Comparison of ENCODE assay signal across 10 mouse cellular contexts in the genomic region with DNA sequence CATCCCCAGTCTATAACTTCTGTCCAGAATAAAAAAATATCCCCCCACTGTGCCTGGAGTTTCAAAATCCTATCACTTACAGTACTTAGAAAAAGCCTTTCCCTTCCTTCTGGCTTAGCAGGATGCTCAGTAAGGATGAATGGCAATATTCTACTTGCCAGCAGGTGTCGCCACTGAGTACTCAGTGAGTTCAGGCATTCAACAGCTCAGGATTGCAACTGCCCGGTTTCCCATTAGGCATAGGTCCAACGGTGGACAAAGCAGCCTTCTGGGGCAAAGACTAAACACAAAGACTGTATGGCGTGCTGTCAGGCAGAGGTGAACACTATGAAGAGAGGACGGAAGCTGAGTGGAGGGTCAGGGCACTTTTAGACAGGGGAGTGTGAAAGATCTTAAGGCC.
DNase-seq lines count a peak whose midpoint lies in the region; ATAC-seq lines count a peak whose summit lies in the region.
"Had no signal": no experiment of that assay in that cellular context is flagged by ENCODE, and none has a peak within 500 bp of the region (broad histone marks: within the 10 kb centered on the region; RNA-seq: fewer than 3 reads in every experiment).

No protein-coding gene starts in this region.

- no peaks in the 10 kb centered on the region for H3K36me3 ChIP-seq in kidney, embryonic 14.5 days (ENCODE audit: control insufficient read depth, insufficient read depth, low read length)
- no peaks in the 10 kb centered on the region for H3K36me3 ChIP-seq in limb, embryonic 11.5 days (ENCODE audit: control insufficient read depth, insufficient read depth, low read length)
- H3K36me3 ChIP-seq in neural tube, embryonic 11.5 days (ENCODE audit: control insufficient read depth, insufficient read depth, low read length): no peaks in the 10 kb centered on the region
- H3K36me3 ChIP-seq: embryonic facial prominence, embryonic 12.5 days; stomach, embryonic 15.5 days had no signal

- H3K9ac ChIP-seq in kidney, embryonic 14.5 days (ENCODE audit: low read depth, low read length): no peak overlapping the region
- no peak overlapping the region for H3K9ac ChIP-seq in limb, embryonic 11.5 days (ENCODE audit: low read length)
- no peak overlapping the region for H3K9ac ChIP-seq in neural tube, embryonic 11.5 days (ENCODE audit: low read length)
- H3K9ac ChIP-seq: embryonic facial prominence, embryonic 12.5 days; stomach, embryonic 15.5 days had no signal

- H3K27me3 ChIP-seq in kidney, embryonic 14.5 days (ENCODE audit: control insufficient read depth, insufficient read depth, low read length): peaks cover 8% of the 10 kb centered on the region
- no peaks in the 10 kb centered on the region for H3K27me3 ChIP-seq in limb, embryonic 11.5 days (ENCODE audit: control insufficient read depth, insufficient read depth, low read length)
- no peaks in the 10 kb centered on the region for H3K27me3 ChIP-seq in neural tube, embryonic 11.5 days (ENCODE audit: control insufficient read depth, insufficient read depth, low read length)

- peaks cover 3% of the 10 kb centered on the region; the same call in 1 of the 2 replicates for H3K9me3 ChIP-seq in kidney, embryonic 14.5 days (ENCODE audit: control insufficient read depth, low read length)
- no peaks in the 10 kb centered on the region for H3K9me3 ChIP-seq in limb, embryonic 11.5 days (ENCODE audit: control insufficient read depth, low read length)
- no peaks in the 10 kb centered on the region for H3K9me3 ChIP-seq in neural tube, embryonic 11.5 days (ENCODE audit: control insufficient read depth, low read length)
- H3K9me3 ChIP-seq: embryonic facial prominence, embryonic 12.5 days; stomach, embryonic 15.5 days had no signal

- H3K4me1 ChIP-seq in kidney, embryonic 14.5 days (ENCODE audit: control insufficient read depth, insufficient read depth, low read length): no peaks in the 10 kb centered on the region
- H3K4me1 ChIP-seq in limb, embryonic 11.5 days (ENCODE audit: control insufficient read depth, insufficient read depth, low read length): no peaks in the 10 kb centered on the region
- H3K4me1 ChIP-seq in neural tube, embryonic 11.5 days (ENCODE audit: control insufficient read depth, insufficient read depth, low read length): no peaks in the 10 kb centered on the region
- H3K4me1 ChIP-seq: embryonic facial prominence, embryonic 12.5 days; stomach, embryonic 15.5 days had no signal

- peak; percentile 87 for DNase-seq in kidney, adult 18-20 months
- peak; percentile 63 for DNase-seq in cerebellum, adult 9-11 months
- peak; percentile 90 to 94 for DNase-seq in frontal cortex, postnatal 25 days (ENCODE audit: low spot score in 2 of 2)
- DNase-seq in kidney, adult 8-10 months: peak; percentile 63 to 89
- peak; percentile 96 for DNase-seq in limb, embryonic 11.5 days (ENCODE audit: low spot score)
- peak; percentile 86 for DNase-seq in neural tube, embryonic 11.5 days (ENCODE audit: low spot score)
- DNase-seq in testis, postnatal 14 days (ENCODE audit: low spot score): peak; percentile 70

- H3K4me2 ChIP-seq in kidney, embryonic 14.5 days (replicated peaks; ENCODE audit: low read depth, low read length): no peak overlapping the region
- H3K4me2 ChIP-seq in limb, embryonic 11.5 days (ENCODE audit: low read depth, severe bottlenecking): no peak overlapping the region
- H3K4me2 ChIP-seq in neural tube, embryonic 11.5 days (ENCODE audit: low read depth): no peak overlapping the region
- H3K4me2 ChIP-seq: embryonic facial prominence, embryonic 12.5 days; stomach, embryonic 15.5 days had no signal

- no peak overlapping the region for H3K4me3 ChIP-seq in kidney, embryonic 14.5 days (ENCODE audit: low read length)
- H3K4me3 ChIP-seq in limb, embryonic 11.5 days (ENCODE audit: low read depth, low read length): no peak overlapping the region
- no peak overlapping the region for H3K4me3 ChIP-seq in neural tube, embryonic 11.5 days (ENCODE audit: low read depth, low read length)
- H3K4me3 ChIP-seq: embryonic facial prominence, embryonic 12.5 days; stomach, embryonic 15.5 days had no signal

- H3K27ac ChIP-seq in kidney, embryonic 14.5 days (ENCODE audit: low read depth, low read length): no peak overlapping the region
- no peak overlapping the region for H3K27ac ChIP-seq in limb, embryonic 11.5 days (replicated peaks; ENCODE audit: low read depth, low read length)
- H3K27ac ChIP-seq in neural tube, embryonic 11.5 days (ENCODE audit: low read depth, low read length): no peak overlapping the region
- H3K27ac ChIP-seq: embryonic facial prominence, embryonic 12.5 days; stomach, embryonic 15.5 days had no signal

- ATAC-seq in kidney, embryonic 14.5 days (ENCODE audit: low FRiP score, low TSS enrichment): no peak
- ATAC-seq in limb, embryonic 11.5 days (ENCODE audit: insufficient number of reproducible peaks, low FRiP score, low TSS enrichment, low read depth): no peak
- ATAC-seq in neural tube, embryonic 11.5 days (ENCODE audit: insufficient read depth, low FRiP score, low TSS enrichment): no peak

- 12% methylated on average over 5 of the region's 5 CpGs for WGBS in kidney, embryonic 14.5 days
- 12% methylated on average over 5 of the region's 5 CpGs for WGBS in limb, embryonic 11.5 days
- WGBS in neural tube, embryonic 11.5 days: 9% methylated on average over 5 of the region's 5 CpGs
